Mouse (Mus musculus) erythroblast, embryonic 14.5 days (primary cell): ENCODE measurements around the gene Ugt1a6a. TPM values are rescaled to one million over a fixed set of nuclear protein-coding genes. Genes with fewer than 3 reads are reported as not detected.

Experiments used
- H3K27me3 ChIP-seq: 2 replicates; pipeline ENCODE4 v1.6.1; 2012; ENCODE audit warnings: inconsistent platforms; ENCODE audit not compliant: control insufficient read depth
- H3K36me3 ChIP-seq: 2 replicates; pipeline ENCODE4 v1.6.1; 2012; ENCODE audit warnings: mild to moderate bottlenecking, inconsistent platforms; ENCODE audit not compliant: control insufficient read depth
- H3K4me1 ChIP-seq: 2 replicates; pipeline ENCODE4 v1.6.1; 2012; ENCODE audit warnings: inconsistent platforms; ENCODE audit not compliant: control insufficient read depth
- H3K4me3 ChIP-seq: replicated peaks from 2 replicates; pipeline ENCODE3; 2012; ENCODE audit warnings: moderate library complexity, mild to moderate bottlenecking, inconsistent platforms
- H3K9me3 ChIP-seq: 2 replicates; pipeline ENCODE4 v1.6.1; 2012; ENCODE audit warnings: low read length, inconsistent platforms, mixed read lengths; ENCODE audit not compliant: control insufficient read depth
- GATA1 ChIP-seq: IDR thresholded peaks from 2 replicates; pipeline ENCODE4 v1.6.1; 2012; ENCODE audit warnings: low read length, inconsistent platforms, mixed read lengths
- TAL1 ChIP-seq: IDR thresholded peaks from 3 replicates; pipeline ENCODE4 v1.6.1; 2012; ENCODE audit warnings: low read length, inconsistent platforms, mixed read lengths
- polyA plus RNA-seq: library from polyadenylated mRNA; stranded (reverse); fragments of >175 nt; gene quantifications from 2 replicates; pipeline ENCODE4 v1.2.3, GENCODE M21; 2012

Gene Ugt1a6a
- polyA plus RNA-seq, 1 experiment, result not detected

DNA sequence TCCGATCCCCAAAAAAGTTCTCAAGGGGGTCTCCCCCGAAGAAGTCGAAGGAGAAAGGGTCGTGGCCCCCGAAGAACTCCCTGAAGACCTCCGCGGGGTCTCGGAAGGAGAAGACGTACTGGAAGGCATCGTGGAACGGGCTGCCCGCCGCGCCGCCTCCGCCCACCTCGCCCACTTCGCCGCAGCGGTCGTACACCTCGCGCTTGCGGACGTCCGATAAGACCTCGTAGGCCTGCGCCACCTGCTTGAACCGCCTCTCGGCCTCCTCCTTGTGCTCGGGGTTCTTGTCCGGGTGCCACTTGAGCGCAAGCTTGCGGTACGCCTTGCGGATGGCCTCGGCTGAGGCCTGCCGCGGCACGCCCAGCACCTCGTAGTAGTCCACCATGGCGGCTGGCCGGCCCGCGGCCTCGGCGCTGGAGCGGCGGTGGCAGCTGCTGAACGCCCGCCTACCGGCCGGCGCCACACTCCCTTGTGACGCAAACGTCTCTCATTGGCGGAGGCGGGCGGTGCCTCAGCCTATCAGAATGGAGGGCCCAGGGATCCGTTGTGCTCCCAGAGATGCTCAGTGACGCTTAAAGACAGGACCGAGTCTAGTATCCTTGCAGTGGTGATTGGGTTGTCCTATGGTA lies 70.8 kb downstream of the Ugt1a6a start, which contains the start of gene Dnajb3:
Dnajb3 (minus strand) TSS at position 489 of the 629 bp plus-strand sequence.
- peaks cover 16% of the 10 kb centered on the region for H3K9me3 ChIP-seq
- peak within 1 kb of the TSS; percentile 81 for H3K4me3 ChIP-seq
- H3K27me3 ChIP-seq, result peaks cover 2% of the 10 kb centered on the region
- H3K4me1 ChIP-seq, result peaks cover 65% of the 10 kb centered on the region
- H3K36me3 ChIP-seq, result peaks cover 41% of the 10 kb centered on the region
- TF ChIP-seq GATA1, result peak; percentile 27; the same call in 1 of the 2 replicates
- TF ChIP-seq TAL1, result no peak

DNA sequence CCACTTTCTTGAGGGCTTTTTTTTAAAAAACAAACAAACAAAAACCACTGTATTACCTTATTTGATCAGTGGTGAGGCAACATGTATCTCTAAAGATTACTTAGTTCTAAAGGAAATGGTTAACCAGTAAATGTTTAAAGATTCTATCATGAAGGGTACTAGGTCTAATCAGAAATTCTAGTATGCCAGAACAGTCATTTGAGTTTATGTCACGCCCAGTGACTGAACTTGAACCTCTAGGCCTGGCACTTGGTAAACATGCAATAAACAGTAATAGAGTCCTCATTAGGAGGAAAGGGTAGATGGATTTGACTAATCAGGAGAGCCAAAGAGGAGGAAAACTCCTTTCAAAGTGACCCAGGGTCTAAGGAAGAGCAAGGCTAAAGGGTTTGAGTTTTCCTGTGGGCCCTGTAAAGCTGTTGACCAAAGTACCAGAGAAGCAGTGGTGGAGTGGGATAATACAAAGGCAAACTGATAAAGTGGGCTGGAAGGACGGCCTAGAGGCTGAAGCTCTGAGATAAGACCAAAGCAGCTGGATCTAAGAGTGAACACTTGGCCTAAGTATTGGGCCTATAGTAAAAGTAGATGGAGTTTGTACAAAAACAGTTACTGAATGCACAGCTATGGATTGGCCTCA lies 72.4 kb downstream of the Ugt1a6a start:
- Histone ChIP-seq H3K36me3 (peaks cover 41% of the 10 kb centered on the region), H3K27me3 (no peaks in the 10 kb centered on the region), H3K9me3 (peaks cover 21% of the 10 kb centered on the region), H3K4me3 (peak overlapping the region; percentile 25), H3K4me1 (peaks cover 65% of the 10 kb centered on the region)
- TF ChIP-seq TAL1, result peak; percentile 88
- TF ChIP-seq GATA1, result peak; percentile 97

DNA sequence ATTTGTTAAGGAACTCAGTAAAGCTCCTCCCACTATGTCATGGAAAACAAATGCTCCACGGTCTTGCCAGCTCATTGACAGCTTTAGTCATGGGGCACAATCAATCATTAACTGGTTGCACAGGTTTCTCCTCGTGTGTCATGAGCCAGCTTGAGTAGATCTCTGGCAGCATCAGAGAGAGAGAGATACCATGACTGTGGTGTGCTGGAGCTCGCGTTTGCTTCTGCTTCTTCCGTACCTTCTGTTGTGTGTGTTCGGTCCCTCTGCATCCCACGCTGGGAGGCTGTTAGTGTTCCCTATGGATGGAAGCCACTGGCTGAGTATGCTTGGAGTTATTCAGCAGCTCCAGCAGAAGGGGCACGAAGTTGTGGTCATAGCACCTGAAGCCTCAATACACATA lies 77.2 kb downstream of the Ugt1a6a start, which contains the start of gene Ugt1a1:
Ugt1a1 (plus strand) TSS at position 148 of the 400 bp plus-strand sequence.
- Histone ChIP-seq H3K4me3 (no peak within 1 kb of the TSS), H3K4me1 (peaks cover 34% of the 10 kb centered on the region), H3K9me3 (peaks cover 13% of the 10 kb centered on the region), H3K27me3 (no peaks in the 10 kb centered on the region), H3K36me3 (peaks cover 7% of the 10 kb centered on the region)
- no peak for TF ChIP-seq GATA1
- TF ChIP-seq TAL1, result peak; percentile 31; the same call in 2 of the 3 replicates

DNA sequence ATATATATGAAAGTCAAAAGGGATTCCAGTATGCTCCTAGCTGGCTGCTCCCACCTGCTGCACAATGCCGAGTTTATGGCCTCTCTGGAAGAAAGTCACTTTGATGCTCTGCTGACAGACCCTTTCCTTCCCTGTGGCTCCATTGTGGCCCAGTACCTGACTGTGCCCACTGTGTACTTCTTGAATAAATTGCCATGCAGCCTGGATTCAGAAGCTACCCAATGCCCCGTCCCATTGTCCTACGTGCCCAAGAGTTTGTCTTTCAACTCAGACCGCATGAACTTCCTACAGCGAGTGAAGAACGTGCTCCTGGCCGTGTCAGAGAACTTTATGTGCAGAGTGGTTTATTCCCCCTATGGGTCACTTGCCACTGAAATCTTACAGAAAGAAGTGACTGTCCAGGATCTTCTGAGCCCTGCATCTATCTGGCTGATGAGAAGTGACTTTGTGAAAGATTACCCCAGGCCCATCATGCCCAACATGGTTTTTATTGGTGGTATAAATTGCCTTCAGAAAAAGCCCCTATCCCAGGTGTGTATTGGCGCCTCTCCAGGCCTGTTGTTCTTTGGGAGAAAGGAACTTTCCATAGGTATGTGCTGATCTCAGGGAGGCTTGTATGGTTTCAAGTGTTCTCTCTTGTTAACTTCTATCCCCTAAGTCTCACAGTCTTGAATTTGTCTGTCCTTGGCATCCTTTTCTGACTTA lies 77.9 kb downstream of the Ugt1a6a start:
- Histone ChIP-seq H3K27me3 (no peaks in the 10 kb centered on the region), H3K4me1 (peaks cover 27% of the 10 kb centered on the region), H3K36me3 (peaks cover 7% of the 10 kb centered on the region), H3K9me3 (peaks cover 19% of the 10 kb centered on the region), H3K4me3 (no peak overlapping the region)
- TF ChIP-seq GATA1, result no peak
- TF ChIP-seq TAL1, result no peak

DNA sequence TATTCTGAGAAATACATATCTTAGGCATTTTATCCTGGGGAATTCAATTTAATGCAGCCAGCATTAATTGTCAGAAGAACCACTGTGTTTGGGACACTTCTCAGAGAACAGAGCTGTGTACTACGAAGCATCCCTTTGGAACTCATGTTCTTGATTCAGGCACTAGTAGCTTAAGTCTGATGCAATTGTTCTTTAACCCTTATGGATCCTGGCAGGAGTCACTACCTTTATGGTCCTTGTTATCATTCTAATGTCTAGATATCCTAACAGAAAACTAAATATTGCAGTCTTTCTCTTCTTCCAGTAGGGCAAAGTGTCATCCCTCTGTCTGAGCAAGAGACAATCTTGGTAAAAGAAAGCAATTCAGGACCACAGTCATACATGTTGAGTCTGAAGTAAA lies 78.5 kb downstream of the Ugt1a6a start:
- TF ChIP-seq GATA1 (no peak), TAL1 (no peak)
- Histone ChIP-seq H3K4me3 (no peak overlapping the region), H3K4me1 (peaks cover 21% of the 10 kb centered on the region), H3K36me3 (0 out of 2 replicates have a peak, but pooled peaks cover 5% of the 10 kb centered on the region), H3K27me3 (no peaks in the 10 kb centered on the region), H3K9me3 (peaks cover 21% of the 10 kb centered on the region)

DNA sequence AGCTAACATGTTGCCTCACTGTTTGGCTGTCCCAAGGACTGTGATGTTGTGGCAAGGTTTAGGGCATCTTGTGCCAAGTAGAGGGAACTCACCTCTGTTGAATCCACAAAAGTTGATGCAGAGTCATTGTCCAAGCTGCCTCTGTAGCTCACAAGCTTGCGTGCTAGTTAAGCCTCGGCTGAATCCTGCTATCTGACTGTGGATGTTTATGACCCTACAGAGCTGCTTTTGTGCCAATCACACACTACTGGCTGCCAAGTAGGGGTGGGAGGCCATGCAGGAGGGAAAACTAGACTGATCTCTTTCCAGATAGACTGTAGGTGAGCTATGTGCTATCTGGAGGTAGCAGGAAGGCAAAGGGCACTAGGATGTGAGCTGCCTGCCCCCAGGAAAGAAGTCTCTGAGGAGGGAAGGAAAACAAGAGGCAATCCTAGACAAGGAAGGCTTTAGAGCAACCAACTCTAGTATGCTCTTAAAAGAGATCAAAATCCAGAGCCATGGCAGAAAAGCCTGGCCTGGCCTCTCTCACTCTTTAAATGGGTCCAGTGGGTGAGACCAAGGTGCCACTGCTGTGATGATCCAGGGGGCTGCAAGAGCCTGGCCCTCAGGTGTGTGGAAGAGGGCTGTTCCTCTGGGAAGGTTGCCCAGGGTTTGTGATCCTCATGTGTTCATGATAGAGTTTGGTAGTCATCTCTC lies 79.3 kb downstream of the Ugt1a6a start:
- no peak overlapping the region for H3K4me3 ChIP-seq
- no peaks in the 10 kb centered on the region for H3K27me3 ChIP-seq
- peaks cover 13% of the 10 kb centered on the region for H3K4me1 ChIP-seq
- TF ChIP-seq GATA1 (no peak), TAL1 (no peak)
- H3K36me3 ChIP-seq, result 0 out of 2 replicates have a peak, but pooled peaks cover 2% of the 10 kb centered on the region
- peaks cover 21% of the 10 kb centered on the region for H3K9me3 ChIP-seq

DNA sequence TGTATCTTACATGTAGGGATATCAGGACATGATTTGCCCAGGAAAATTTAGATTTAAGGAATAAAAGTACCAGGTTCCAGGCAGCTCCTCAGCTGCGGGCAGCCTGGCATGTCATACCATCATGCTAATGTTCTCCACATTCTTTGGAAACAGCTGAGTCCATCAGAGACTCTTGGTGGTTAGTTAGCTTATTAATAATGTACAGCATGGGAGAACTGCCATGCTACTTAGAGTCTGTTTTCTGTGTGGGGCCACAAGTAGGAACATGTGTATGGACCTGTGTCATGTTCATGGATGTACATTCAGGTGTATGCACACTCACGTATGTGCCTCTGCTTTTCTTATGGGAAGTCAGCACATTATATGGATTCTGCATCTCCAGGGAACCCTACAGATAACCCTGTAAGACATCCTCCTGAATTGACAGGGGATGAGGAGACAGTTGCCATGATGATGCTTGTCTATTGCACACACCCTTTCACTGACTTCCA lies 79.9 kb downstream of the Ugt1a6a start:
- no peak for TF ChIP-seq GATA1
- TF ChIP-seq TAL1, result no peak
- no peaks in the 10 kb centered on the region for H3K36me3 ChIP-seq
- no peaks in the 10 kb centered on the region for H3K27me3 ChIP-seq
- peaks cover 21% of the 10 kb centered on the region for H3K9me3 ChIP-seq
- H3K4me3 ChIP-seq, result no peak overlapping the region
- peaks cover 8% of the 10 kb centered on the region for H3K4me1 ChIP-seq

DNA sequence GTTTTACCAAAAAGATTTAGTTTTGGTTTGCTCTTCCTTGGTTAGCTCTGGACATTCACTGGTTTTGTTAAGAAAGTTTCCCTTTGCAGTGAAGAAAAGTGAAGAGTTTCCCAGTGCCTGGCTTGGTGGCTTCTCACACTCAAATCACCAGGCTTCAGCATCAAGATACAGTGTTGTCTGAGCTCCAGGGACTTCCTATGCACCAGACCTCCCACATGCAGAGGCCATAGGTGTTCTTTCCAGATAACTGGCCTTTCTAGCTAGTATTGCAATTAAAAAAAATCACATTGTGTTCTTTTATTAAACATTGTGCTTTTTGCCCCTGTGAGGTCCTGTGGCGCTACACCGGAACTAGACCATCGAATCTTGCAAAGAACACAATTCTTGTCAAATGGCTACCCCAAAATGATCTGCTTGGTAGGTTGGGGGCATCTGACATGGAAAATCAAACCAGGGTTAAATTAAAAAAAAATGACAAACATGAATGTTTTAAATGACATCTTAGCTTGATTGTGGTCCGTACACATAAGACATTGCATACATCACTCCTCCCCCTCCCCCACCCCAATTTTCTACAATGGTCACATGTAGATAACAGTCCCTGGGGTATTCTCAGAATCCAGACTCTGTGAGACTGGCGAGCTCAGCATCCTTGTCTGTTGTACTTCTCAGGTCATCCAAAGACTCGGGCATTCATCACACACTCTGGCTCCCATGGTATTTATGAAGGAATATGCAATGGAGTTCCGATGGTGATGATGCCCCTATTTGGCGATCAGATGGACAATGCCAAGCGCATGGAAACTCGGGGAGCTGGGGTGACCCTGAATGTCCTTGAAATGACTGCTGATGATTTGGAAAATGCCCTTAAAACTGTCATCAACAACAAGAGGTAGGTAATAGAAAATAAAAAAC lies 81.1 kb downstream of the Ugt1a6a start:
- Histone ChIP-seq H3K36me3 (no peaks in the 10 kb centered on the region), H3K4me3 (no peak overlapping the region), H3K4me1 (peaks cover 3% of the 10 kb centered on the region; the same call in 1 of the 2 replicates), H3K9me3 (peaks cover 21% of the 10 kb centered on the region), H3K27me3 (no peaks in the 10 kb centered on the region)
- TF ChIP-seq TAL1 (no peak), GATA1 (no peak)
